Mouse (Mus musculus): ENCODE measurements around the gene Sept8. TPM values are rescaled to one million over a fixed set of nuclear protein-coding genes. Genes with fewer than 3 reads are reported as not detected.

Sept8 gene
- total and polyA plus RNA-seq, 2 experiments from 2014 or later: 18.7 to 54.6 TPM

GRCm38 (mm10) chr11:53528397-53529252 is 9.6 kb downstream of the Sept8 start:
- no peaks in the 10 kb centered on the region for H3K9me3 ChIP-seq (ENCODE audit: low read length)
- DNase-seq (ENCODE audit: low spot score) (no peak), ATAC-seq (ENCODE audit: low FRiP score) (no peak)
- H3K4me3 ChIP-seq (ENCODE audit: low read depth, low read length): no peak overlapping the region
- H3K4me1 ChIP-seq (ENCODE audit: insufficient read depth, low read length): peaks cover 16% of the 10 kb centered on the region; the same call in 1 of the 2 replicates
- no peaks in the 10 kb centered on the region for H3K27me3 ChIP-seq (ENCODE audit: insufficient read depth, low read length)
- TF ChIP-seq CTCF (IDR thresholded peaks at IDR 0.05): no peak
- H3K4me2 ChIP-seq (ENCODE audit: low read depth, low read length, poor library complexity, severe bottlenecking): no peak overlapping the region
- H3K9ac ChIP-seq (replicated peaks; ENCODE audit: low read length, poor library complexity, severe bottlenecking): no peak overlapping the region
- WGBS: 80% methylated on average over 9 of the region's 9 CpGs
- H3K36me3 ChIP-seq (ENCODE audit: insufficient read depth, low read length): peaks cover 2% of the 10 kb centered on the region
- 0 out of 2 replicates have a peak overlapping the region, but pooled peaks have one; percentile 8 for H3K27ac ChIP-seq (ENCODE audit: low read depth, low read length)

GRCm38 (mm10) chr11:53529253-53529557 is 10.1 kb downstream of the Sept8 start:
- Histone ChIP-seq H3K27me3 (ENCODE audit: insufficient read depth, low read length) (no peaks in the 10 kb centered on the region), H3K27ac (ENCODE audit: low read depth, low read length) (no peak overlapping the region), H3K4me2 (ENCODE audit: low read depth, low read length, poor library complexity, severe bottlenecking) (no peak overlapping the region), H3K9ac (replicated peaks; ENCODE audit: low read length, poor library complexity, severe bottlenecking) (0 out of 2 replicates have a peak overlapping the region, but pooled peaks have one; percentile 19), H3K4me1 (ENCODE audit: insufficient read depth, low read length) (peaks cover 14% of the 10 kb centered on the region; the same call in 1 of the 2 replicates), H3K36me3 (ENCODE audit: insufficient read depth, low read length) (peaks cover 8% of the 10 kb centered on the region), H3K9me3 (ENCODE audit: low read length) (no peaks in the 10 kb centered on the region), H3K4me3 (ENCODE audit: low read depth, low read length) (no peak overlapping the region)
- peak; percentile 34 for DNase-seq (ENCODE audit: low spot score)
- 57% methylated on average over 6 of the region's 6 CpGs for WGBS
- no peak for ATAC-seq (ENCODE audit: low FRiP score)
- no peak for TF ChIP-seq CTCF (IDR thresholded peaks at IDR 0.05)

GRCm38 (mm10) chr11:53530001-53530400 is 10.9 kb downstream of the Sept8 start:
- H3K9ac ChIP-seq (replicated peaks; ENCODE audit: low read length, poor library complexity, severe bottlenecking): no peak overlapping the region
- no peaks in the 10 kb centered on the region for H3K27me3 ChIP-seq (ENCODE audit: insufficient read depth, low read length)
- DNase-seq (ENCODE audit: low spot score) (no peak), ATAC-seq (ENCODE audit: low FRiP score) (no peak)
- 85% methylated on average over 9 of the region's 9 CpGs for WGBS
- no peaks in the 10 kb centered on the region for H3K9me3 ChIP-seq (ENCODE audit: low read length)
- H3K4me3 ChIP-seq (ENCODE audit: low read depth, low read length): no peak overlapping the region
- no peak for TF ChIP-seq CTCF (IDR thresholded peaks at IDR 0.05)
- H3K27ac ChIP-seq (ENCODE audit: low read depth, low read length): no peak overlapping the region
- H3K4me2 ChIP-seq (ENCODE audit: low read depth, low read length, poor library complexity, severe bottlenecking): no peak overlapping the region
- peaks cover 16% of the 10 kb centered on the region for H3K36me3 ChIP-seq (ENCODE audit: insufficient read depth, low read length)
- peaks cover 14% of the 10 kb centered on the region; the same call in 1 of the 2 replicates for H3K4me1 ChIP-seq (ENCODE audit: insufficient read depth, low read length)

DNA sequence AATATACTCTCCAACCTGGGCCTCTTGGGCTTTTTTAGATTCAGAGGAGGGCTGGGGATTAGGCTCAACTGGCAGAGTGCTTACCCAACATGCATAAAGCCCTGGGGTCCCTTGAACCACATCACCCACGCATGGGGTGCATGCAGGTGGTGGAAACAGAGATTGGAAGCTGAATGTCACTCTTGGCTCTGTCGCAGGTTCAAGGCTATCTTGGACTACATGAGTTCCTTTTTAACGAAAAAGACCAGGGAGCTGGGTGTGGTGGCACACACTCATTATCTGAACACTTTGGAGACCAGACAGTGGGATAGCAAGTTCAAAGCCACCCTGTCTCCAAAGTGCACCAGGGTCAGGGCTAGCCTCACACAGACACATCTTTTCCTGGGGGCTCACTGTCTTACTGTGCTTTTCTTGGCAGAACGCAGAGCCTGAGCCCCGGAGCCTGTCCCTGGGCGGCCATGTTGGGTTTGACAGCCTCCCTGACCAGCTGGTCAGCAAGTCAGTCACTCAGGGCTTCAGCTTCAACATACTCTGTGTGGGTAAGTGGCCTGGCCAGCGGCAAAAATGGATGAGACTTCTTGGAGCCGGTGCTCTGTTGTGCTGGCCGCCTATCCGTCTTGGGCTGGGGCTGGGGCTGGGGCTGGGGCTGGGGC is 12.6 kb downstream of the Sept8 start:
- H3K9me3 ChIP-seq (ENCODE audit: low read length): no peaks in the 10 kb centered on the region
- no peak overlapping the region for H3K9ac ChIP-seq (replicated peaks; ENCODE audit: low read length, poor library complexity, severe bottlenecking)
- no peaks in the 10 kb centered on the region for H3K27me3 ChIP-seq (ENCODE audit: insufficient read depth, low read length)
- ATAC-seq (ENCODE audit: low FRiP score) (no peak), DNase-seq (ENCODE audit: low spot score) (no peak)
- WGBS: 93% methylated on average over 10 of the region's 10 CpGs
- no peak overlapping the region for H3K27ac ChIP-seq (ENCODE audit: low read depth, low read length)
- H3K4me2 ChIP-seq (ENCODE audit: low read depth, low read length, poor library complexity, severe bottlenecking): no peak overlapping the region
- TF ChIP-seq CTCF (IDR thresholded peaks at IDR 0.05): no peak
- H3K4me3 ChIP-seq (ENCODE audit: low read depth, low read length): no peak overlapping the region
- peaks cover 11% of the 10 kb centered on the region; the same call in 1 of the 2 replicates for H3K4me1 ChIP-seq (ENCODE audit: insufficient read depth, low read length)
- peaks cover 33% of the 10 kb centered on the region for H3K36me3 ChIP-seq (ENCODE audit: insufficient read depth, low read length)

DNA sequence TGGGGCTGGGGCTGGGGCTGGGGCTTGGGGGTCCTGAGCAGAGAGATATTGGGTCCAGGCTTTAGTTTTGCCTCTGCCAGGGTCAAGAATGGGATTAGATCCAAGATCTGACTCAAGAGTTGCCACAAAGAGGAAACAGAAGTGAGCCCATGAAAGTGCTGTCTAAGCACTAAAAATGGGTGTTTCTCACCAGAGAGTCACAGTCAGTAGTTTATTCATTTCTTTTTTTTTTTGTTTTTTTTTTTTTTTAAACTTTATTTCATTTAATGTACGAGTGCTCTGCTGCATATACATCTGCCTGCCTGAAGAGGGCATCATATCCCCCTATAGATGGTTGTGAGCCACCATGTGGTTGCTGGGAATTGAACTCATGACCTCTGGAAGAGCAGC is 13.2 kb downstream of the Sept8 start:
- H3K4me2 ChIP-seq (ENCODE audit: low read depth, low read length, poor library complexity, severe bottlenecking): no peak overlapping the region
- no peaks in the 10 kb centered on the region for H3K27me3 ChIP-seq (ENCODE audit: insufficient read depth, low read length)
- ATAC-seq (ENCODE audit: low FRiP score): no peak
- no peak for TF ChIP-seq CTCF (IDR thresholded peaks at IDR 0.05)
- no peak for DNase-seq (ENCODE audit: low spot score)
- H3K27ac ChIP-seq (ENCODE audit: low read depth, low read length): no peak overlapping the region
- 88% methylated on average over 1 of the region's 1 CpGs for WGBS
- peaks cover 11% of the 10 kb centered on the region; the same call in 1 of the 2 replicates for H3K4me1 ChIP-seq (ENCODE audit: insufficient read depth, low read length)
- H3K4me3 ChIP-seq (ENCODE audit: low read depth, low read length): no peak overlapping the region
- H3K36me3 ChIP-seq (ENCODE audit: insufficient read depth, low read length): peaks cover 38% of the 10 kb centered on the region
- H3K9ac ChIP-seq (replicated peaks; ENCODE audit: low read length, poor library complexity, severe bottlenecking): no peak overlapping the region
- no peaks in the 10 kb centered on the region for H3K9me3 ChIP-seq (ENCODE audit: low read length)

GRCm38 (mm10) chr11:53539002-53539491 is 20.0 kb downstream of the Sept8 start:
- Histone ChIP-seq H3K9me3 (ENCODE audit: low read length) (no peaks in the 10 kb centered on the region), H3K27ac (ENCODE audit: low read depth, low read length) (no peak overlapping the region), H3K36me3 (ENCODE audit: insufficient read depth, low read length) (peaks cover 48% of the 10 kb centered on the region), H3K4me1 (ENCODE audit: insufficient read depth, low read length) (no peaks in the 10 kb centered on the region), H3K27me3 (ENCODE audit: insufficient read depth, low read length) (no peaks in the 10 kb centered on the region), H3K4me3 (ENCODE audit: low read depth, low read length) (no peak overlapping the region), H3K4me2 (ENCODE audit: low read depth, low read length, poor library complexity, severe bottlenecking) (no peak overlapping the region), H3K9ac (replicated peaks; ENCODE audit: low read length, poor library complexity, severe bottlenecking) (no peak overlapping the region)
- WGBS: 54% methylated on average over 15 of the region's 15 CpGs
- DNase-seq (ENCODE audit: low spot score) (no peak), ATAC-seq (ENCODE audit: low FRiP score) (no peak)
- TF ChIP-seq CTCF (IDR thresholded peaks at IDR 0.05): no peak

Measured in midbrain, postnatal 0 days (tissue).